Mouse (Mus musculus) layer of hippocampus, adult 6 months (tissue): ENCODE data around the gene Eif3d. TPM values are rescaled to one million over a fixed set of nuclear protein-coding genes. Genes with fewer than 3 reads are reported as not detected.

Experiments used
- long read RNA-seq, 2 experiments: library from polyadenylated mRNA; unstranded; transcript quantifications; one replicate each; pipeline ENCODE4 v2.0.0; 2019 to 2020
- polyA plus RNA-seq: library from polyadenylated mRNA; unstranded; fragments of <200 nt; fragmentation: Nextera tagmentation; gene quantifications from 2 replicates; pipeline ENCODE4 v1.2.3, GENCODE M21; 2021

Gene Eif3d
- 97.5 and 106 TPM in 2 replicates for polyA plus RNA-seq
- long read RNA-seq, experiment 1, transcript Eif3d-201 (15 exons, 1,899 nt) = major isoform, 216 of 271 reads
- long read RNA-seq, experiment 1, partial matches to known transcripts = 31 of 271 reads
- long read RNA-seq, experiment 1, other reads (novel, unspliced or antisense) = 24 of 271 reads
- long read RNA-seq, experiment 2, transcript Eif3d-201 (15 exons, 1,899 nt) = major isoform, 473 of 537 reads
- long read RNA-seq, experiment 2, partial matches to known transcripts = 9 of 537 reads
- long read RNA-seq, experiment 2, other reads (novel, unspliced or antisense) = 55 of 537 reads

GRCm38 (mm10) chr15:77970470-77971292 is at the start of gene Eif3d:
Gene Eif3d, minus strand, starts transcription at chr15:77970813.

DNA sequence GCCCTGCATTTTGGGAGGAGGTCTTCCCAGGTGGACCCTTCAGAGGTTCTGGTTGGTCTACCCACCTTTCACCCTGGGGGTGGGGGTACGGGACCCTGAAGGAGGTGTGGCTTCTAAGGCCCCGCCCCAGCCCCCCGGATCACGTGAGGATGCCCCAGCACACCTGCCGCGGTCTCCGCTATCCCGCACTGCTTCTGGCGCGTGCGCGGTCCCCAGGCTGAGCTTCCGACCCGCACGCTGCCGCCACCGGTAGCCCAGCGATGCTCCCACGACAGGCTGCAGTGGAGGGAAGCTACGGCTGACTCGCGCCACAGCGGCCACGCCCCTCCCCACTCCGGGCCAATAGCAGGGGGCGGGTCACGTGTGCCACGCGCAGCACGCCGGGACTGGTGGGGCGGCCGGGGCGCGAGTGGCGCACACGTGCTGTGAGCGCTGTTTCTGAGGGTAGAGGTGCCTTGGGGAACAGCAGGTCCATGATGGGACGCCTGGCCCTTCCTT is 14.2 kb downstream of the Eif3d start, which contains the start of gene Foxred2:
Foxred2 (minus strand) TSS at position 319 of the 498 bp plus-strand sequence.

DNA sequence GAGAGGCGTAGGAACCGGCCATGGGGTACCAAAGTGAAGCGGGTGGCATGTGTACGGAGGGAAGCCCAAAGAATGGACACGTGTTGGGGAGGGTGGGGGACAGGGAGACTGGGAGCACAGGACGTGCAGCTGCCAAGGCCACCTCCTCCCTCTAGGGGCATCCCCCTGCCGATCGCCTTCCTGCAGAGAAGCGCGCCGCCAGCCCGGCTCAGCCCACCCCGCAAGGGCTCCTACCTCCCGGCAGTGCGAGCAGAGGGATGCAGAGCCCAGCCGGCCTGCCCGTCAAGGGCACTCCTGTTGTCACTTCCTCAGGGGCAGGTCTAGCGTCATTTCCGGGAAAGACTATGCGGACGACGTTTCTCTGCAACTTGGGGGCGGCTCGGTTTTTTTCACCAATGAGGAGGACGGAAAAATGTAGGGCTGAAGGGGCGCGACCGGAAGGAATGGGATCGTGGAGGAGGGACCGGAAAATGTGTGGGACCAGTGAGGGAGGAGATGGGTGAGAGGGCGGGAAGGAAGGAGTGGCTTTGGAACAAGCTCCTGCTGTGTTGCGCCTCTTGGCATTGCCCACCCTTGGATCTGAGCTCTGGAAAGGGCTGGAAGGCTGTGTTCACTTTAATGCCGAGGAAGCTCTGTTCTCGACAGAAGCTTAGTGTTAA is 41.8 kb downstream of the Eif3d start, which contains the start of gene Txn2:
Txn2 (minus strand) TSS at position 334 of the 659 bp plus-strand sequence.

Other genes with a start within 250 kb of the Eif3d start
- gene Apol9b, start 241.8 kb downstream of the Eif3d start, polyA plus RNA-seq = 0.20 and 0.33 TPM in 2 replicates
- 1.3 and 2.1 TPM in 2 replicates for gene Apol8, start 213.8 kb downstream of the Eif3d start, polyA plus RNA-seq
- 11.0 and 12.9 TPM in 2 replicates for gene Myh9, start 128.6 kb downstream of the Eif3d start, polyA plus RNA-seq
- gene Txn2, start 41.8 kb downstream of the Eif3d start, polyA plus RNA-seq = 330 and 344 TPM in 2 replicates
- 5.4 and 6.4 TPM in 2 replicates for gene Foxred2, start 14.1 kb downstream of the Eif3d start, polyA plus RNA-seq
- gene Cacng2, start 149.2 kb upstream of the Eif3d start, polyA plus RNA-seq = 6.2 and 6.3 TPM in 2 replicates
- 40.1 and 43.6 TPM in 2 replicates for gene Ift27, start 203.3 kb upstream of the Eif3d start, polyA plus RNA-seq
- 50.9 and 51.1 TPM in 2 replicates for gene Pvalb, start 235.6 kb upstream of the Eif3d start, polyA plus RNA-seq